Mouse (Mus musculus): ENCODE measurements around the gene Foxn3. TPM values are rescaled to one million over a fixed set of nuclear protein-coding genes. Genes with fewer than 3 reads are reported as not detected.

The Foxn3 gene
- polyA plus RNA-seq, 1 experiment from 2014 or later = 74.5 TPM

DNA sequence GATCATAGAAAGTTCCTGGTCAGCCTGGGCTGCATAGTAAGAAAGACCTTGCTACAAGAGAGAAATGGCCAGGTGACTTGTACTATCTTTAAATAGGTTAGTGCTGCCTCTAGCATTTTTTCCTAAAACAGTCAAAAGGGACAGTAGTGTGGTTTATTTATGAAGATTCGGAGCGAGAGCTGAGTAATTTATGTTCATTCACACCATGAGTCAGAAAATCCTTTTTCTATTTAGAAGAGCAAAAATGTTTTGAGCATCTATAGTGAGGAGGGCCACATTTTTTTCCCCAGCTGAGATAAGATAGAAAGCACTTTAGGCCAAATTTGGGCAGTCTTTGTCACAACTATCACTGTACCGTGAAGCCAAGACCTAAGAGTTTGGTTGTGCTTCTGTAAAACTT is 24.0 kb upstream of the Foxn3 start:
- Histone ChIP-seq H3K9ac (no peak overlapping the region), H3K36me3 (no peaks in the 10 kb centered on the region), H3K27me3 (no peaks in the 10 kb centered on the region), H3K27ac (replicated peaks) (no peak overlapping the region), H3K4me1 (replicated peaks) (no peaks in the 10 kb centered on the region), H3K9me3 (peaks cover 4% of the 10 kb centered on the region; the same call in 1 of the 2 replicates), H3K4me2 (no peak overlapping the region), H3K4me3 (no peak overlapping the region)
- WGBS = 88% methylated on average over 3 of the region's 3 CpGs
- no peak for ATAC-seq (ENCODE audit: low read depth)

DNA sequence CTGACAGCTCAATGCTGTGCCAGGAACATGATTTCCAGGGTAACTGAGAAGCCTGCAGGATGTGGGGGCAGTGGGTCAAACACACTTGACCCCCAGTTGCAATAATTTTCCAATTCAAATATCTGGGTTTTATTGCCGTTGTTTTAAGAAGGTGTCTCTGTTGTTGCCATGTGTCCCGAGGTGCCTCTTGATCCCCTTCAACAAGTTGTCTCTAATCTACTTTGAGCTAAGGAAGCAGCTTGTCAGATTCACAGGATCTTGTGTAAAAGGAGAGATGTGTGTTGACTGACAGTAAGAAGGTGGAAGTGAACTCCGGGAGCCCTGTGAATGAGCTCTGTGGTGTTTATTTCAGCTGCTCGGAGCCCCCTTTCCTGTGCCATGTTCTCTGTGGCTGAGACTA is 16.6 kb upstream of the Foxn3 start:
- H3K27me3 ChIP-seq = peaks cover 3% of the 10 kb centered on the region; the same call in 1 of the 2 replicates
- H3K9ac ChIP-seq = no peak overlapping the region
- H3K9me3 ChIP-seq = no peaks in the 10 kb centered on the region
- ATAC-seq (ENCODE audit: low read depth) = no peak
- no peaks in the 10 kb centered on the region for H3K36me3 ChIP-seq
- H3K4me3 ChIP-seq = no peak overlapping the region
- no peaks in the 10 kb centered on the region for H3K4me1 ChIP-seq (replicated peaks)
- WGBS = 69% methylated on average over 4 of the region's 4 CpGs
- no peak overlapping the region for H3K4me2 ChIP-seq
- H3K27ac ChIP-seq (replicated peaks) = no peak overlapping the region

DNA sequence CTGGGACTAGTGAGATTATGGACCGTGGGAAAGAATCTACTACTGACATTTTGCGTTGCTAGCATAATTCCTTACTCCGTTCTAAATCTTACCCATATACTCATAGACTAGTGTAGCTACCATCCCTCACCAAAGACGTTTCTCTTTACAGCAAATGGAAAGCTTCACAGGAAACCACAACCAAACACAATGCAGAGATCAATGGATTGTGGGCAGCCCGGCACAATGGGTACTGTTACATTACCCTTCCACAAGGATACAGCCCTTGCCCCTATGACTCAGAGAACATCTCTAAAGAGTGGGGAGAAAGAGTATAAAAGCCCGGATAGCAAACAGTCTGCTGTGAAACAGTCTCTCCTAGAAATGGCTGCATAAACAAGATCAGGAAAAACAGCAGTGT is 13.3 kb upstream of the Foxn3 start:
- Histone ChIP-seq H3K4me2 (no peak overlapping the region), H3K36me3 (no peaks in the 10 kb centered on the region), H3K4me1 (replicated peaks) (no peaks in the 10 kb centered on the region), H3K9ac (no peak overlapping the region), H3K27ac (replicated peaks) (no peak overlapping the region), H3K4me3 (no peak overlapping the region), H3K9me3 (no peaks in the 10 kb centered on the region), H3K27me3 (peaks cover 3% of the 10 kb centered on the region; the same call in 1 of the 2 replicates)
- 76% methylated on average over 6 of the region's 6 CpGs for WGBS
- ATAC-seq (ENCODE audit: low read depth) = no peak

DNA sequence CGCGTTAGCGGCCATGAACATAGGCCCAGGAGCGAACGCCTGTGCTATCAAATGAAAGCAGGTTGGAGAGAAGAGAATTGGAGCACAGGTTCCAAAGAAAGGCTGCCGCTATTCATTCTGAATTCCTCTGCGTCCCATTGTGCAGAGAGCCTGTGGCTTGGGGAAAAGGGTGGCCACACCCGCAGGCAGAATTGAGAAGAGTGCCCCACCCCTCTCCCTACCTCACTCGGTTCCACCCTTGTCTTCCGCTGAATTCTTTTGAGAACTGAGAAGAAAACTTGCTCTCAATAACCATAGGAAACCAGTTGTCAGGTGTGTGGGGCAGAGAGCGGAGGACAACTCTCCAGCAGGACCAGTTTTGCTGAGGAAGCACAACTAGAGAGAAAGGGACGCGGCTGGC is 10.9 kb upstream of the Foxn3 start:
- H3K9me3 ChIP-seq = no peaks in the 10 kb centered on the region
- H3K9ac ChIP-seq = no peak overlapping the region
- H3K27me3 ChIP-seq = peaks cover 3% of the 10 kb centered on the region; the same call in 1 of the 2 replicates
- H3K4me2 ChIP-seq = no peak overlapping the region
- H3K27ac ChIP-seq (replicated peaks) = no peak overlapping the region
- WGBS = 45% methylated on average over 13 of the region's 13 CpGs
- H3K36me3 ChIP-seq = no peaks in the 10 kb centered on the region
- no peak overlapping the region for H3K4me3 ChIP-seq
- ATAC-seq (ENCODE audit: low read depth) = no peak
- peaks cover 12% of the 10 kb centered on the region for H3K4me1 ChIP-seq (replicated peaks)

DNA sequence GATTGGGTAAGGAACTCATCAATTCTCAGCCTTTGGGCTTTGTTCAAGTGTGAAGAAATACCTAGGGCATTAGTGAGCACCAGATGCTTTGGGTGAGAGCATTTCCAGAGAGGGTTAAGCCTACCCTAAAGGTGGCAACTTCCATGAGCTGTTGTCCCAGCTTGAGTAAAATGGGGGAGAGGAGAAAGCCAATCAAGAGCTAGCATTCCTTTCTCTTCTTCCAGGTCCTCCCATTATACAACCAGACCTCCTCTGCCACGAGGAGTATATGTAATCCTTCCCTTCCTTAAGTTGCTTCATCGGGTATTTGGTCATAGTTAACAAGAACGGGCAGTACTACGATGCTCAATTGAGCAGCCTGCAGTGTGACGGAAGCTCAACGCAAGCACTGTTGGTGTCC is 9.7 kb upstream of the Foxn3 start:
- Histone ChIP-seq H3K9ac (no peak overlapping the region), H3K4me2 (no peak overlapping the region), H3K27me3 (peaks cover 3% of the 10 kb centered on the region; the same call in 1 of the 2 replicates), H3K27ac (replicated peaks) (no peak overlapping the region), H3K4me1 (replicated peaks) (peaks cover 12% of the 10 kb centered on the region), H3K4me3 (no peak overlapping the region), H3K9me3 (no peaks in the 10 kb centered on the region), H3K36me3 (no peaks in the 10 kb centered on the region)
- WGBS = 90% methylated on average over 6 of the region's 6 CpGs
- no peak for ATAC-seq (ENCODE audit: low read depth)

DNA sequence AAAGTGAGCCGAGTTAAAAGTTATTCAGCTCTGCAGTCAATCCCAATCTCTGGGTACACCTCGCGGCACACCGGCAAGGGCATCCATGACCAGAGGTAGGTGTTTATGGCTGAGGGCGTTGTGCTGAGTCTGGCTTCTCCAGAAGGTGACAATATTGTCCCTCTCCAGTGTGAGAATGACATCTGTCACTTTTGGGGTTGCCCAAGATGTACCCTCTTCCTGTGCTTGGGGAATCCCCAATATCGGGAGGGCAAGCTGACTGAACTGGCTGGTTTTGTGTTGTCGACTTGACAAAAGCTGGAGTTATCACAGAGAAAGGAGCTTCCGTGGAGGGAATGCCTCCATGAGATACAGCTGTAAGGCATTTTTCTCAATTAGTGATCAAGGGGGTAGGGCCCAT is 8.6 kb upstream of the Foxn3 start:
- WGBS = 96% methylated on average over 8 of the region's 8 CpGs
- no peak overlapping the region for H3K4me3 ChIP-seq
- H3K9me3 ChIP-seq = no peaks in the 10 kb centered on the region
- no peak overlapping the region for H3K4me2 ChIP-seq
- no peak overlapping the region for H3K9ac ChIP-seq
- no peak for ATAC-seq (ENCODE audit: low read depth)
- H3K27me3 ChIP-seq = peaks cover 3% of the 10 kb centered on the region; the same call in 1 of the 2 replicates
- no peaks in the 10 kb centered on the region for H3K36me3 ChIP-seq
- no peak overlapping the region for H3K27ac ChIP-seq (replicated peaks)
- peaks cover 12% of the 10 kb centered on the region for H3K4me1 ChIP-seq (replicated peaks)

DNA sequence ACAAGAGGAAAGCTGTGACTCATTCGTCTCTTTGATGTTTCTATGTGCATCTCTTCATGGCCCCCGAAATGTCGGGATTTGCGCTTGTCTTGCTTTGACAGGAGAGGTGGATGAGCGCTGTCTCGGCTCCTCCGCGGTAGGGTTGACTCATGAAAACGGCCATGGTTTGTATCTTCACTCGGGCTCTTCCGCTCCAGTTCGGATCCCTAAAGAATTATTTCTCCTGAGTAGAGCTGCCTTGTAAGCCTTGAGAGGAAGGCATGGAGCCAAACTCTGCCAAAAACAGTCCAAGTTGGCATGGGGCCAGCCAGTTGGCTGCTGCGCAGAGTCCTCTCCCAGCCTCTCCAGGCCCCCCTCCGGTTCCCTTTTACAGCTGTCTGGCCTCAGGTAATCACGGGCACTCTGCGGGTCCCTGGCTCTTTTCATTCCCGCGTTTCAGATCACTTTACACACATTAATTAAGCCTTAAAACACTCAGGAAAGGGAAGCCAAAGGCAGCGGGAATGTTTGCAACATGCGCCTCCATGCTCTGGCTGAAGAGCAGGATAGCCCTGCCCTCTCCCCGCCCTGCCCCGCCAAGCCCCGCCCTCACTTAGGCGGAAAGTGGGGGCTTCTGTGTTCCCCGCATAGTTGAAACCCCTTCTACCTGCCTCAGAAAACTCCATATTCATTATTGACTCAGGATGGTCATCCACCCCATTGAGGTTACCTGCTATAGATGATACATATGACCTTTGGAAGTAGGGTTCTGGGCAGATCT is 7.0 kb upstream of the Foxn3 start:
- Histone ChIP-seq H3K27me3 (peaks cover 5% of the 10 kb centered on the region), H3K9me3 (no peaks in the 10 kb centered on the region), H3K27ac (replicated peaks) (no peak overlapping the region), H3K9ac (no peak overlapping the region), H3K4me3 (no peak overlapping the region), H3K4me1 (replicated peaks) (peaks cover 12% of the 10 kb centered on the region), H3K4me2 (peak overlapping the region; percentile 26), H3K36me3 (no peaks in the 10 kb centered on the region)
- WGBS = 53% methylated on average over 25 of the region's 25 CpGs
- peak; percentile 80 for ATAC-seq (ENCODE audit: low read depth)

DNA sequence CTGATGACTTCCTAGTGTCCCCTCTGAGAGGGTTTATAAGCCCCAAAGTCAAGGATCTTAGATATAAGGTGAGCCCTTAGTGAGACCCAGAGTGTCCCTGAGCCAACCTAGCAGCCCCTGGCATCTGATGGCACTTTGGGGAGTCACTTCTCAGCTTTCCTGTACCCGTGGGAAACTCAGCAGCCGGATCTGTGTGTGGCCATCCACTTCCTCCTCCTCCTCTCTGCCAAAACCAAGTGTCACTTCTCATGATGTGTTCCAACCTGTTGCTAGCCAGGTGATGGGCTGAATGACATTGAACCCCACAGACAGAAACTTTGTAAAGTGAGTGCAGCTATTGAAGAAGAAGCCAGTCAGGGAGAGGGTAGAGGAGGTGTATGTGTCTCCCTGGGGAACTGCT is 2.2 kb upstream of the Foxn3 start:
- no peak overlapping the region for H3K4me3 ChIP-seq
- no peak overlapping the region for H3K27ac ChIP-seq (replicated peaks)
- peaks cover 5% of the 10 kb centered on the region; the same call in 1 of the 2 replicates for H3K27me3 ChIP-seq
- 85% methylated on average over 2 of the region's 2 CpGs for WGBS
- no peaks in the 10 kb centered on the region for H3K36me3 ChIP-seq
- ATAC-seq (ENCODE audit: low read depth) = no peak
- H3K9me3 ChIP-seq = no peaks in the 10 kb centered on the region
- no peak overlapping the region for H3K9ac ChIP-seq
- H3K4me2 ChIP-seq = no peak overlapping the region
- peaks cover 34% of the 10 kb centered on the region for H3K4me1 ChIP-seq (replicated peaks)

DNA sequence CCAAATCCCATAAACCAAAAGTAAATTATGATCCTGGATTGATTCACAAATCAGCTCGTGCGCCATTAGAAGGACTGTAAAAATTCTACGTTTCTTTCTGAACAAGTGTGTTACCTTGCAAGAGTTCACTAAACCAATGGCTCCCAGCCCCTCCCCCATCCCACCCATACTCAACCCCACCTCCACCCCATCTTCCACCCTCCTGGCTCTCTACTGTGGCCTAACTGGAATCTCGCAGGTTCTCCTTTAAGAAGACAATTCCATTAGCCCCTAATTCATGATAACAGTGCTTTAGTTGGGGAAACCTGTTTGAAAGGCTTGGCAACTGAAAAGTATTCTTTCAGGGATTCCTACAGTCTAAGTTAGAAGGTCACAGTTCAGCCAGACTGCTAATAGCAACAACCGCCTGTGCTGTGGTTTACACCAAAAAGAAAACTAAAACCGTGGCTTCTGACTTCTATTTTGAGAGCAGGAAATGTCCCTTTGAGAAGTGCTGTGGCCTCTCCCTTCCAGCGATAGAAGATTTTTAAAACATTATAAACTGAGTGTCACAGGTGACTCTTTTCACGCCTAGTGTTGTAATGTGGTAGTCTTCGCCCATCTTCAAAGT is 1.0 kb upstream of the Foxn3 start:
- peak overlapping the region; percentile 56 for H3K4me2 ChIP-seq
- no peak for ATAC-seq (ENCODE audit: low read depth)
- 25% methylated on average over 9 of the region's 9 CpGs for WGBS
- H3K9me3 ChIP-seq = no peaks in the 10 kb centered on the region
- peaks cover 5% of the 10 kb centered on the region; the same call in 1 of the 2 replicates for H3K27me3 ChIP-seq
- no peak overlapping the region for H3K9ac ChIP-seq
- H3K4me3 ChIP-seq = peak overlapping the region; percentile 55; the same call in 1 of the 2 replicates
- no peak overlapping the region for H3K27ac ChIP-seq (replicated peaks)
- H3K4me1 ChIP-seq (replicated peaks) = peaks cover 26% of the 10 kb centered on the region
- H3K36me3 ChIP-seq = no peaks in the 10 kb centered on the region

DNA sequence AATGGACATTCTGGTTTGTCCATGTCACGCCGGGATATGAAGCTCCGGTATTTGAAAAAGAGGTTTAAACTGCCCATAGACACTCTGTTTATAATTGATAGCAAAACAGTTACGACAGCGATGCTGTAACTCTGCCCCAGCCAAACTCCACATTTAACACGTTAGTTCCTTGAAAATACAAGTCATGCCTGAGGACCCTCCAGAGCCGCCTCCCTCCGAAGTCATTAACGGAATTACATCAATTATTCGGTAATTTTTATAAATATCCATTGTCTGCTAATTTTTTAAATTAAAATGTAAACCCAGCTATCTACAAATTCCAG is 554 bp downstream of the Foxn3 start:
- Histone ChIP-seq H3K27me3 (peaks cover 5% of the 10 kb centered on the region; the same call in 1 of the 2 replicates), H3K4me1 (replicated peaks) (peaks cover 39% of the 10 kb centered on the region), H3K27ac (replicated peaks) (peak overlapping the region; percentile 88), H3K4me2 (peak overlapping the region; percentile 56), H3K4me3 (peak overlapping the region; percentile 55), H3K9ac (peak overlapping the region; percentile 75), H3K36me3 (no peaks in the 10 kb centered on the region), H3K9me3 (no peaks in the 10 kb centered on the region)
- under 1% methylated on average over 10 of the region's 10 CpGs for WGBS
- no peak for ATAC-seq (ENCODE audit: low read depth)

DNA sequence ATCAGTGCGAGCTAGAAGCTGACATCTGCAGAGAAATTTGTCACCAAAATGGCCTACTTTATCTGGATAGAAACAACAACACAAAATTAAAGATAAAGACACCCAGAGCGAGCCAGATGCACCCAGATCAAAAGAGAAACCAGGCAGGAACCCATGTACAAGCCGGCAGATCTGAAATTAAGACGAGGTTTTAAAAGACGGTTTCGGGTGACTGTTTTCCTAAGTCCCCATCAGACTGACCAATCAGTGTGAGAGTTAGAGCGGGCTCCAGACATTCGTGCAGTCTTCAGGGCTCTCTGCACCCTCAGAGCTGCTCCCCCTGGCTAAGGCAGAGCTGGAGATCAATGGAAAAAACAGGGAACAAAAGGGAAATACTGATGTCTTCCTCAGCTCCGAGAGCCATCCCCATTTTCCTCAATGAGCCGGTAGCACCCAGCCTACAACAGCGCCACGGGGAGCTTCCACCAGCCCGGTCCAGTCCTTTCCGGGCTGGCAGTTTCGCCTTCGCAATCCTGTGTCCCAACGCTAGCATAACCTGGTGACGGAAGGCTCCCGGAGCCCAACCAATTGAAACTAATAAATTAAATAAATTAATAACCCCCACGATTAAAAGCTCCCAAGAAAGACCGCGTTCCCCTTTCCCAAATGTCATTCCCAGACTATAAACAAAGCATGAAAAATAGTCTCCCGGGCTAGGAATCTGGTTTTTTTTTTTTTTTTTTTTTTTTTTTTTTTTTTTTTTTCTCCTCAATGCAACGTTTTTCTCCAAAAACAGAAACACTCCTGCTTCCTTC is 1.1 kb downstream of the Foxn3 start:
- Histone ChIP-seq H3K9me3 (no peaks in the 10 kb centered on the region), H3K4me2 (peak overlapping the region; percentile 56), H3K27me3 (peaks cover 5% of the 10 kb centered on the region; the same call in 1 of the 2 replicates), H3K4me3 (peak overlapping the region; percentile 55), H3K4me1 (replicated peaks) (peaks cover 39% of the 10 kb centered on the region), H3K9ac (peak overlapping the region; percentile 75), H3K27ac (replicated peaks) (peak overlapping the region; percentile 88), H3K36me3 (no peaks in the 10 kb centered on the region)
- WGBS = under 1% methylated on average over 24 of the region's 24 CpGs
- ATAC-seq (ENCODE audit: low read depth) = peak; percentile 57

DNA sequence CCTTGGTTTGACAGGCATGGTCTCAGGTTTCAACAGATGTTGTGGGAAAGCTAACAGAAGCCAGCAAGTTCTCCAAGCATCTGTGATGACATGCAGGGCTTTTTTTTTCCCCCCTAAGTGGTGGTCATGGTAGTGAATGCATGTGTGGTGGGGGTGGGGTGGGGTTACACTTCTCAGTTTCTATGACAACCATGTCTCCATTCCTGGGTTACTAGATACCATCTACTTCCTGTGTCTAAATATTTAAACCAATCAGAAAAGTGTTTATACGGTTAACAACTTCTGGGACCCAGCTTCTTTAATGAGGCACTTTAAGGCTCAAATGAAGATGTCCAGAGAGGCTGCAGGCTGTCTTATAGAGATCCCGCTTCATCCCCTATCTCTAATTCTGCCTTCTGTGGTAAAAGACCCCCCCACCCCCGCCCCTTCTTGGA is 2.0 kb downstream of the Foxn3 start:
- 30% methylated on average over 3 of the region's 3 CpGs for WGBS
- ATAC-seq (ENCODE audit: low read depth) = no peak
- Histone ChIP-seq H3K9ac (peak overlapping the region; percentile 75), H3K4me1 (replicated peaks) (peaks cover 39% of the 10 kb centered on the region), H3K27ac (replicated peaks) (peak overlapping the region; percentile 88; the same call in 1 of the 2 replicates), H3K4me3 (peak overlapping the region; percentile 55), H3K4me2 (peak overlapping the region; percentile 56), H3K36me3 (no peaks in the 10 kb centered on the region), H3K27me3 (peaks cover 5% of the 10 kb centered on the region; the same call in 1 of the 2 replicates), H3K9me3 (no peaks in the 10 kb centered on the region)

Data from neural tube, embryonic 13.5 days (tissue).